Mouse (Mus musculus) G1E (cell line): ENCODE measurements around the gene Kctd8.

Experiments used
- CTCF ChIP-seq: IDR thresholded peaks from 2 replicates; pipeline ENCODE4 v1.5.1; 2012; ENCODE audit warnings: low read depth, low read length, inconsistent platforms, mixed read lengths
- GATA2 ChIP-seq: IDR thresholded peaks from 2 replicates; pipeline ENCODE4 v1.6.1; 2012; ENCODE audit warnings: low read depth, low read length, inconsistent platforms, borderline replicate concordance
- POLR2AphosphoS5 ChIP-seq: IDR thresholded peaks from 2 replicates; pipeline ENCODE4 v1.6.1; 2012; ENCODE audit warnings: low read depth, low read length, inconsistent platforms; ENCODE audit not compliant: insufficient replicate concordance

DNA sequence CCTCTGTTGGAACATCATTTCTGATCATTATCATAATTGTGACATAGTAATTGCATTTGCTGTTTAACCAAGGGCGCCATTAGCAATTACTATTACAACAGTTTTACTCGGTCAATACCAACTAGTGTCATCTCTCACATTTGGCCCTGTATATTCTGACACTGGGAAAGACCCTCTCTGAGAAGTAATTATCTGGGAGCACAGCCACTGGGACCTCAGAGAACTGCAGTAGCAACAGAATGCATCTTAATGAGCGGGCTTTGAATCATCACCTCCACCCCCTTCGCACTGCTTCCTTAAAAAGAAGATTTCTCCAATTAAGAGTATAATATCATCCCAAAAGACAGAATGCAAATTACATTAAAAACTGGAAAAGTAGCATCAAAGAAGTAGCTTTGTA is 200.4 kb downstream of the Kctd8 start:
- no peak for TF ChIP-seq CTCF
- no peak for TF ChIP-seq GATA2
- TF ChIP-seq POLR2AphosphoS5, result no peak
